Mouse (Mus musculus) brain, embryonic 14.5 days (tissue): ENCODE data around the gene 1110017D15Rik.

Source experiments
- CTCF ChIP-seq: fragments of 200-500 bp; IDR thresholded peaks from 2 replicates; pipeline ENCODE4 v1.5.1; 2012; ENCODE audit warnings: inconsistent platforms, mild to moderate bottlenecking, moderate library complexity, borderline replicate concordance; ENCODE audit not compliant: insufficient read depth, insufficient read length; ENCODE audit errors: extremely low read depth
- POLR2A ChIP-seq: fragments of 200-500 bp; IDR thresholded peaks from 2 replicates; pipeline ENCODE4 v1.6.1; 2012; ENCODE audit warnings: mild to moderate bottlenecking, inconsistent platforms, borderline replicate concordance; ENCODE audit not compliant: poor library complexity, insufficient read depth, insufficient read length, severe bottlenecking; ENCODE audit errors: extremely low read depth

- no peak for TF ChIP-seq CTCF
- TF ChIP-seq POLR2A = no peak
These were observed 39.3 kb upstream of the 1110017D15Rik start for GRCm38 (mm10) chr4:41556311-41556953.
